Mouse (Mus musculus) cerebellum, adult 2 months (tissue): ENCODE measurements around the gene Ly6g5b. TPM values are rescaled to one million over a fixed set of nuclear protein-coding genes. Genes with fewer than 3 reads are reported as not detected.

ENCODE experiments used
- DNase-seq, 2 experiments: peaks; one replicate each; pipeline ENCODE4 v3.0.0; 2021
- H3K27ac ChIP-seq: fragments of 200-500 bp; 2 replicates; pipeline ENCODE4 v1.5.1; 2012; ENCODE audit warnings: low read length, control low read depth, inconsistent platforms; ENCODE audit not compliant: insufficient read depth
- H3K27me3 ChIP-seq: fragments of 200-500 bp; 2 replicates; pipeline ENCODE4 v1.6.1; 2012; ENCODE audit warnings: inconsistent platforms, mild to moderate bottlenecking, low read length, moderate library complexity; ENCODE audit not compliant: control insufficient read depth, insufficient read depth
- H3K4me1 ChIP-seq: fragments of 200-500 bp; 2 replicates; pipeline ENCODE4 v1.6.1; 2011; ENCODE audit warnings: low read length; ENCODE audit not compliant: control insufficient read depth, insufficient read depth
- H3K4me3 ChIP-seq: fragments of 200-500 bp; replicated peaks from 2 replicates; pipeline ENCODE3; 2011; ENCODE audit warnings: mild to moderate bottlenecking, low read depth, low read length, control low read depth; ENCODE audit not compliant: insufficient read depth
- CTCF ChIP-seq: fragments of 200-500 bp; IDR thresholded peaks from 2 replicates; pipeline ENCODE4 v1.5.1; 2011; ENCODE audit warnings: low read depth, mild to moderate bottlenecking, control low read depth, low read length, moderate library complexity, borderline replicate concordance; ENCODE audit not compliant: insufficient read depth
- POLR2A ChIP-seq: fragments of 200-500 bp; IDR thresholded peaks from 2 replicates; pipeline ENCODE4 v1.6.1; 2011; ENCODE audit warnings: low read length, control low read depth, borderline replicate concordance; ENCODE audit not compliant: insufficient read depth
- WGBS: fragments of 180-500 bp; shearing (Covaris S2); methylation state at CpG from one replicate; pipeline ENCODE4 v1.1.7; 2018; 5-methylcytosine and 5-hydroxymethylcytosine counted together
- polyA plus RNA-seq: library from polyadenylated mRNA; depleted of rRNA; stranded (reverse); fragments of >200 nt; gene quantifications from 2 replicates; pipeline ENCODE4 v1.2.3, GENCODE M21; 2012

The Ly6g5b gene
- polyA plus RNA-seq, 1 experiment: 3.4 TPM

DNA sequence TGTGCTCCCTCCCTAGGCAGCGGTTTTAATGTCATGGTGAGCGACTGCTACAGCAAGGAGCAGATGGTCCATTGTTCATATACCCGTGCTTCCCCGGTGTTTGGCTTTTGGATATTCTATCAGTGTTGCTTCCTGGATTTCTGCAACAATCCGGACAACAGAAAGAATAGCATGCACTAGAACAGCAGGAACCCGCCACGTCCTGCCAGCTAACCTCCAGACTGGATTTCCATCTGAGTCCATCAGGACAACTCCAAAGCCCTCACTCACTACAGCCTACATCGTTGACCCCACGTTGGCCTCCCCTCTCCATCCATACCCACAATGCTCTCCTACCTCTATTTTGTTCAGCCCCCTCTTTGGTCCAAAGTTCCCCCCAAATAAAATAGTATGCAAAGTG lies 3.5 kb downstream of the Ly6g5b start:
- peaks cover 24% of the 10 kb centered on the region for H3K4me1 ChIP-seq
- DNase-seq: no peak
- TF ChIP-seq POLR2A (no peak), CTCF (no peak)
- WGBS: 35% methylated on average over 9 of the region's 9 CpGs
- H3K27ac ChIP-seq: no peak overlapping the region
- H3K27me3 ChIP-seq: no peaks in the 10 kb centered on the region
- H3K4me3 ChIP-seq: no peak overlapping the region

DNA sequence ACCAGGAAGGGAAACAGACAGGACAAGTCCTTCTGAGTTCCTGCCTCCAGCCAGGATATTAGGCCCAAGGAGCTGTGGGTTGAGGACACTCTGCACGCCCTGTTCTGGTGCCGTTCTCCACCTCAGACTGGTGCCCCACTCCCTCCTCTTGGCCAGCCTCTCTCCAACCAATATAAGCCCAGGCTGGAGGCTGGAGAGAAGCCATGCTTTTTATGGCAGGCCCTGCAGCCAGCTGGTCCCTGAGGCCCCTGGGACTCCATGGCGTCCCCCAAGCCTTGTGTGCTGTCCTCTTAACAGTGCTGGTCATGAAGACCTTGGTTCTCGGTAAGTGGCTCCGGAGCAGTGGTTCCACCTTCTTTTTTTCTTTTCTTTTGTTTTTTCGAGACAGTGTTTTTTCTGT lies 7.1 kb downstream of the Ly6g5b start, which contains the start of gene Ly6g5c:
TSS of gene Ly6g5c (plus strand) at position 183 of the 400 bp plus-strand sequence.
- Histone ChIP-seq H3K4me1 (peaks cover 28% of the 10 kb centered on the region), H3K4me3 (no peak within 1 kb of the TSS), H3K27ac (no peak within 1 kb of the TSS), H3K27me3 (no peaks in the 10 kb centered on the region)
- TF ChIP-seq POLR2A (no peak), CTCF (no peak)
- DNase-seq: peak; percentile 60 to 72
- WGBS: 15% methylated on average over 6 of the region's 6 CpGs

DNA sequence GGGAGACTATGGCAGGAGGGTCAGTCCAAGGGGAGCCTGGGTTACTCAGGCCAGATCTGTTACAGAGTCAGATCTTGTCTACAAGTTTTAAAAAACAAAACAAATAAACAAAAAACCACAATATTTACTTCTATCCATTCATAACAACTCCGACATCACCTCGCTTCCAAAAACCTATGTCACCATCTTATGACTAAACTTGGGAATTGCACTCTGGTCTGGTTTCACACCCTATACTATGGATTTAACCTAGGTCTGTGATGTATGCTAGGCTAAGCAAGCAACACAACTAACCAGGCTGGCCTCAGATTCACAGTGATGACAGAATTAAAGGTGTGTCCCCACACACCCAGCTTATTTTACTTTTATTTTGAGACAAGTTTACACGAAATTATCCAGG lies 8.7 kb downstream of the Ly6g5b start:
- Histone ChIP-seq H3K27me3 (no peaks in the 10 kb centered on the region), H3K27ac (peak overlapping the region; percentile 62; the same call in 1 of the 2 replicates), H3K4me3 (no peak overlapping the region), H3K4me1 (peaks cover 41% of the 10 kb centered on the region)
- no peak for DNase-seq
- 65% methylated on average over 3 of the region's 3 CpGs for WGBS
- no peak for TF ChIP-seq POLR2A
- no peak for TF ChIP-seq CTCF

GRCm38 (mm10) chr17:35105740-35106389 lies 9.4 kb downstream of the Ly6g5b start:
- Histone ChIP-seq H3K4me1 (peaks cover 46% of the 10 kb centered on the region), H3K27ac (peak overlapping the region; percentile 62), H3K4me3 (no peak overlapping the region), H3K27me3 (no peaks in the 10 kb centered on the region)
- TF ChIP-seq CTCF: peak; percentile 77
- no peak for TF ChIP-seq POLR2A
- peak; percentile 76 to 77 for DNase-seq
- 6% methylated on average over 13 of the region's 13 CpGs for WGBS

DNA sequence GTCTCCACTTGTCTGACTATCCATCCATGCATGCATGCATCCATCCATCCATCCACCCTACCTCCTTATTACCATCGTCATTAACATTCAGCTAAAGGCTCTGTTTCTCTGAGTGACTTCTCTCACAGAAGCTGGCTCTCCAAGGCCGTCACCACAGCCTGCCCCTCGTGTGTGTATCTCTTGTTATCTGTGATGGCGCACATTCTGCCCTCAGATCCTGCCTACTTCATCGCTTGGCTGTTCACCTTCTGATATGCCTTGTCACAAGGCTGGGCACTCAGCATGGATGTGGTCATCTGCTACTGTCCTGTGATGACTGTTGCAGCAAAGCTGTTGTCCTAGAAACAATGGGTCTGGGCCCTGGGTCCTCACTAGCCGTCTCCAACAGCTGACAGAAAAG lies 10.5 kb downstream of the Ly6g5b start:
- no peak overlapping the region for H3K4me3 ChIP-seq
- DNase-seq: no peak
- H3K27ac ChIP-seq: peak overlapping the region; percentile 23; the same call in 1 of the 2 replicates
- TF ChIP-seq POLR2A (no peak), CTCF (no peak)
- 61% methylated on average over 6 of the region's 6 CpGs for WGBS
- H3K4me1 ChIP-seq: peaks cover 57% of the 10 kb centered on the region
- no peaks in the 10 kb centered on the region for H3K27me3 ChIP-seq

GRCm38 (mm10) chr17:35104079-35104478 lies 11.1 kb downstream of the Ly6g5b start:
- 84% methylated on average over 7 of the region's 7 CpGs for WGBS

GRCm38 (mm10) chr17:35103221-35103690 lies 12.0 kb downstream of the Ly6g5b start:
- Histone ChIP-seq H3K27ac (no peak overlapping the region), H3K27me3 (no peaks in the 10 kb centered on the region), H3K4me3 (no peak overlapping the region), H3K4me1 (peaks cover 68% of the 10 kb centered on the region)
- no peak for DNase-seq
- 35% methylated on average over 6 of the region's 6 CpGs for WGBS
- no peak for TF ChIP-seq POLR2A
- TF ChIP-seq CTCF: no peak

More at GRCm38 (mm10) chr17:35104079-35104478, 11.1 kb downstream of the Ly6g5b start:
- DNase-seq: no peak
- TF ChIP-seq CTCF (no peak), POLR2A (no peak)
- H3K27ac ChIP-seq: no peak overlapping the region
- H3K27me3 ChIP-seq: no peaks in the 10 kb centered on the region
- H3K4me3 ChIP-seq: no peak overlapping the region
- peaks cover 63% of the 10 kb centered on the region for H3K4me1 ChIP-seq

DNA sequence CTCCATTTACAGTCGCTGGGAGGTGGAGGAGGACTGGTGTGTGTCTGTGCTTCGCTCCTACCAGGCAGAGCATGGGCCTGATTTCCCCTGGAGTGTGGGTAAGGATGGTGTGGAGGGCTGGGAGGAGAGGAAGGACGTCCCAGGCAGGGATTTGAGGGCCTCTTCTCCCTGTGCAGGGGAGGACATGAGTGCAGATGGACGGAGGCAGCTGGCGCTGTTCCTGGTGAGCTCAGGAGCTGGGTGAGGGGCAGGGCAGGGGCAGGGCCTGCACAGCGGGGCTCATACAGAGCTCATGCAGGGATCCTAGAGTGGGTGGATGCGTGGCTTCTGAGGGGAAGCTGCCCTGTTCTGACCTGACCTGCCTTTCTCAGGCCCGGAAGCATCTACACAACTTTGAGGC lies 12.9 kb downstream of the Ly6g5b start:
- TF ChIP-seq POLR2A (no peak), CTCF (no peak)
- Histone ChIP-seq H3K27me3 (no peaks in the 10 kb centered on the region), H3K4me3 (no peak overlapping the region), H3K27ac (peak overlapping the region; percentile 29), H3K4me1 (peaks cover 71% of the 10 kb centered on the region)
- peak in 1 of 2 experiments; percentile 55 for DNase-seq
- WGBS: 18% methylated on average over 8 of the region's 8 CpGs
